Mouse (Mus musculus): ENCODE measurements at regions not wholly inside any gene's neighbourhood (a gene's known extent, or its start where the extent isn't known, plus 50 kb on each side); places are given as distances from the start of the nearest gene placed in this dataset.
"Not testable (repeated sequence)": the region's sequence is repeated elsewhere in the genome, so short reads cannot be mapped to it uniquely, and the experiment has no call there.

DNA sequence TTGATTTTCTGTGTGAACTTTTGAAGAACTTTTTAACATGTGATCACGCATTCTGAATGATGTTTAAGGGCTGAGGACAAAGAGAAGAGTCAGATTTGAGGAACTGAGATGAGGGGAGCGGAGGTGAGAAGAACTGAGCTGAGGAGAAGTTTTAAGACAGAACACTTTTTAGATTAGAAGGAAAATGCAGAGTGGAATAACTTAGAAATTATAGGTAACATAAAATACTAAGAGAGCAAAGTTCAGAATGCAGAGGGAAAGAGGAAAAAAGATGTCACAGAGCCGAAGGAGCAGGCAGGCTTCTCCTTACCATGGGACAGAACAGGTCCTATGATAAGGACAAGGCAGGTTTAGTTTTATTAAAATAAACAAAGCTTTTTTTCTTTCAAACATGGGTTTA is 73.7 kb upstream of the Cwc22 start:
- Histone ChIP-seq H3K4me1 (ENCODE audit: insufficient read depth) (no peaks in the 10 kb centered on the region), H3K27ac (ENCODE audit: low read depth) (no peak overlapping the region), H3K4me2 (no peak overlapping the region), H3K27me3 (ENCODE audit: insufficient read depth, low read length) (no peaks in the 10 kb centered on the region), H3K9me3 (ENCODE audit: low read depth, low read length) (no peaks in the 10 kb centered on the region), H3K36me3 (ENCODE audit: insufficient read depth) (no peaks in the 10 kb centered on the region), H3K4me3 (ENCODE audit: low read depth, low read length) (no peak overlapping the region), H3K9ac (no peak overlapping the region)
- no peak for TF ChIP-seq CTCF (IDR thresholded peaks at IDR 0.05; ENCODE audit: low read depth)
- ATAC-seq (ENCODE audit: insufficient read depth) = no peak
- WGBS = 84% methylated on average over 3 of the region's 3 CpGs
- no peak for DNase-seq

DNA sequence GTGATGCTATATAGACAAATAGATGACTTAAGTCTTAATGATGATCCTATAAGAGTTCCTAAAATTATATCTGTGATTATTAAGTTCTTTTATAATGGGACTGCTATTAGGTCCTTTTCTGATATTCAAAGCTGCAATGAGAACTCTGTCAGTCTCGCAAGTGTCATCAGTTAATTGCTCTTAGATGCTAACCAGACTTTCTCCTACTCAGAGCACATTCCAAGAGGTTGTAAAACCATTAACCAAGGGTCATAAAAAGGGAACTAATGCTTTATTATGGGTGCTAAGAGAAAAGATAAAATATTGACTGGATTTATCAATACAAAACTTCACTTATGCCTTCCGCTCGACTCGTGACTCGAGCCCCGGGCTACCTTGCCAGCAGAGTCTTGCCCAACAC is 66.3 kb upstream of the Cwc22 start:
- not testable (repeated sequence) for H3K9ac ChIP-seq; H3K36me3 ChIP-seq (ENCODE audit: insufficient read depth); H3K4me2 ChIP-seq; H3K27ac ChIP-seq (ENCODE audit: low read depth); ATAC-seq (ENCODE audit: insufficient read depth); H3K4me1 ChIP-seq (ENCODE audit: insufficient read depth); H3K4me3 ChIP-seq (ENCODE audit: low read depth, low read length); DNase-seq; H3K9me3 ChIP-seq (ENCODE audit: low read depth, low read length); H3K27me3 ChIP-seq (ENCODE audit: insufficient read depth, low read length)
- 99% methylated on average over 6 of the region's 6 CpGs for WGBS

- ATAC-seq (ENCODE audit: insufficient read depth) (no peak), DNase-seq (no peak)
- no peaks in the 10 kb centered on the region for H3K9me3 ChIP-seq (ENCODE audit: low read depth, low read length)
- H3K4me3 ChIP-seq (ENCODE audit: low read depth, low read length) = no peak overlapping the region
- TF ChIP-seq CTCF (IDR thresholded peaks at IDR 0.05; ENCODE audit: low read depth) = no peak
- no peak overlapping the region for H3K4me2 ChIP-seq
- H3K27me3 ChIP-seq (ENCODE audit: insufficient read depth, low read length) = no peaks in the 10 kb centered on the region
- no peak overlapping the region for H3K27ac ChIP-seq (ENCODE audit: low read depth)
- 89% methylated on average over 2 of the region's 2 CpGs for WGBS
- H3K4me1 ChIP-seq (ENCODE audit: insufficient read depth) = no peaks in the 10 kb centered on the region
- H3K36me3 ChIP-seq (ENCODE audit: insufficient read depth) = no peaks in the 10 kb centered on the region
- H3K9ac ChIP-seq = no peak overlapping the region
These were observed 65.6 kb upstream of the Cwc22 start for GRCm38 (mm10) chr2:78011821-78012220.

- Histone ChIP-seq H3K27ac (ENCODE audit: low read depth) (no peak overlapping the region), H3K4me1 (ENCODE audit: insufficient read depth) (no peaks in the 10 kb centered on the region), H3K4me3 (ENCODE audit: low read depth, low read length) (no peak overlapping the region), H3K9ac (no peak overlapping the region), H3K36me3 (ENCODE audit: insufficient read depth) (no peaks in the 10 kb centered on the region), H3K9me3 (ENCODE audit: low read depth, low read length) (no peaks in the 10 kb centered on the region), H3K27me3 (ENCODE audit: insufficient read depth, low read length) (no peaks in the 10 kb centered on the region), H3K4me2 (no peak overlapping the region)
- DNase-seq (no peak), ATAC-seq (ENCODE audit: insufficient read depth) (no peak)
- TF ChIP-seq CTCF (IDR thresholded peaks at IDR 0.05; ENCODE audit: low read depth) = no peak
- 78% methylated on average over 2 of the region's 2 CpGs for WGBS
These were observed 65.1 kb upstream of the Cwc22 start for GRCm38 (mm10) chr2:78011051-78011800.

DNA sequence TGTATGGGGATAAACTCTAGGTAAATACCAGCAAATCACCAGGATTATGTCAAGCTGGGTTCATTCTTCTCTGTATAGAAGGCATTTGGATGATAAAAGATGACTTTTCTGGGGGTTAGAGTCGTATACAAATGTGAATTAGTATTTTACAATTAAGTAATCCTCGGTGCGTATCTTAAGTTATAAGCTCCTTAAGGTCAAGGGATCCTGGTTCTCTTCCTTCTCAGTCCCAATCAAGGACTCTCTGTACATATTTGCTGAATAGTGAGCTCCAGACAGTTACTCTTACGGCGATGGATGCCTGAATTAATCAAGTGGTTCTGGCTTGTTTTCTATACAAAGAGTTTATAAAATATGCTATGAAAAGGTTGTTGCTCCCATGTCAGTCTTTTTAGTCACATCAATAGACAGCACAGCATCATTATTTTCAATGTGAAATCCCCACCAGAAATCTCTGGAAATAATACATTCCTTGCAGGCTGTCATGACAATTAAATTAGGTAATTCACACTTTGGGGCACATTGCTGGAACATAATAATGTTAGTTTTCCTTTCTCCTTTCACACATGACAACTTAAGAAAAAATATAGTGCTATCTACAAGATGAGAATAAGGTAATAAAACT is 64.0 kb upstream of the Cwc22 start:
- no peak for ATAC-seq (ENCODE audit: insufficient read depth)
- Histone ChIP-seq H3K4me2 (no peak overlapping the region), H3K27me3 (ENCODE audit: insufficient read depth, low read length) (no peaks in the 10 kb centered on the region), H3K9ac (no peak overlapping the region), H3K4me1 (ENCODE audit: insufficient read depth) (no peaks in the 10 kb centered on the region), H3K27ac (ENCODE audit: low read depth) (no peak overlapping the region), H3K36me3 (ENCODE audit: insufficient read depth) (no peaks in the 10 kb centered on the region), H3K4me3 (ENCODE audit: low read depth, low read length) (no peak overlapping the region), H3K9me3 (ENCODE audit: low read depth, low read length) (no peaks in the 10 kb centered on the region)
- no peak for TF ChIP-seq CTCF (IDR thresholded peaks at IDR 0.05; ENCODE audit: low read depth)
- 83% methylated on average over 5 of the region's 5 CpGs for WGBS
- DNase-seq = no peak

DNA sequence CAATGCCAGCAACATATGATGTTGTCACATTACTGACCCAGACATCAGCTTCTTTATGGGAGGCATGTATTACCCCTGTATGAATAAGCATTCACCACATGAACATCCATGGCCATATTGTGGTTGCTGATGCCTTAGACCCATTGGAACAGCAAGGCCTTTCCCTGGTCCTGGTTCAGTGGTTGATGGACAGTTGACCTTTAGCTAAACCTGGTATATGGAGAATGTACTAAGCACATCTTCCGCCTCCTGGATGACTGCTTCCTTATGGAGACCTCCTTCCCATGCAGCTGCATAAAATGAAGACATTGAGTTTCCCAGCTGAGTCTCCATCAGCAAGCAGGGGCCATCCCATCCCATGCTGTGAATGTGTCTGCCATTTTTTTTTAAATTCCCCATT is 61.9 kb upstream of the Cwc22 start:
- TF ChIP-seq CTCF (IDR thresholded peaks at IDR 0.05; ENCODE audit: low read depth) = no peak
- 96% methylated on average over 1 of the region's 1 CpGs for WGBS
- no peaks in the 10 kb centered on the region for H3K9me3 ChIP-seq (ENCODE audit: low read depth, low read length)
- no peak overlapping the region for H3K27ac ChIP-seq (ENCODE audit: low read depth)
- H3K4me3 ChIP-seq (ENCODE audit: low read depth, low read length) = no peak overlapping the region
- H3K4me2 ChIP-seq = no peak overlapping the region
- no peak for ATAC-seq (ENCODE audit: insufficient read depth)
- no peaks in the 10 kb centered on the region for H3K36me3 ChIP-seq (ENCODE audit: insufficient read depth)
- H3K27me3 ChIP-seq (ENCODE audit: insufficient read depth, low read length) = no peaks in the 10 kb centered on the region
- DNase-seq = no peak
- no peaks in the 10 kb centered on the region for H3K4me1 ChIP-seq (ENCODE audit: insufficient read depth)
- H3K9ac ChIP-seq = no peak overlapping the region

- Histone ChIP-seq H3K36me3 (ENCODE audit: insufficient read depth) (no peaks in the 10 kb centered on the region), H3K27ac (ENCODE audit: low read depth) (no peak overlapping the region), H3K27me3 (ENCODE audit: insufficient read depth, low read length) (no peaks in the 10 kb centered on the region), H3K9me3 (ENCODE audit: low read depth, low read length) (no peaks in the 10 kb centered on the region), H3K4me1 (ENCODE audit: insufficient read depth) (no peaks in the 10 kb centered on the region), H3K9ac (no peak overlapping the region), H3K4me2 (no peak overlapping the region), H3K4me3 (ENCODE audit: low read depth, low read length) (no peak overlapping the region)
- DNase-seq (no peak), ATAC-seq (ENCODE audit: insufficient read depth) (no peak)
- TF ChIP-seq CTCF (IDR thresholded peaks at IDR 0.05; ENCODE audit: low read depth) = no peak
- WGBS = 31% methylated on average over 7 of the region's 7 CpGs
These were observed 59.3 kb upstream of the Cwc22 start for GRCm38 (mm10) chr2:78005402-78006021.
